Mouse (Mus musculus) liver, embryonic 15.5 days (tissue): ENCODE data around the gene A630095N17Rik. TPM values are rescaled to one million over a fixed set of nuclear protein-coding genes. Genes with fewer than 3 reads are reported as not detected.

Experiments used
- ATAC-seq: fragments of 200-750 bp; cut with Nextera tagmentation; 2 replicates; pipeline ENCODE4 v1.8.0; 2017; ENCODE audit warnings: moderate number of reproducible peaks, mild to moderate bottlenecking, moderate library complexity; ENCODE audit not compliant: insufficient read depth
- H3K27ac ChIP-seq: fragments of 300-500 bp; sonication (generic); replicated peaks from 2 replicates; pipeline ENCODE4 v1.5.1; 2015; ENCODE audit warnings: mild to moderate bottlenecking, inconsistent platforms
- H3K27me3 ChIP-seq: fragments of 300-500 bp; sonication (generic); 2 replicates; pipeline ENCODE4 v1.6.1; 2015; ENCODE audit warnings: mild to moderate bottlenecking, inconsistent platforms
- H3K36me3 ChIP-seq: fragments of 300-500 bp; sonication (generic); replicated peaks from 2 replicates; pipeline ENCODE4 v1.6.1; 2015; ENCODE audit warnings: moderate library complexity, mild to moderate bottlenecking, inconsistent platforms
- H3K4me1 ChIP-seq: fragments of 300-500 bp; sonication (generic); replicated peaks from 2 replicates; pipeline ENCODE4 v1.6.1; 2015; ENCODE audit warnings: inconsistent platforms
- H3K4me2 ChIP-seq: fragments of 300-500 bp; sonication (generic); 2 replicates; pipeline ENCODE4 v1.6.1; 2015; ENCODE audit warnings: moderate library complexity, mild to moderate bottlenecking, inconsistent platforms
- H3K4me3 ChIP-seq: fragments of 300-500 bp; sonication (generic); replicated peaks from 2 replicates; pipeline ENCODE4 v1.5.1; 2015; ENCODE audit warnings: mild to moderate bottlenecking, inconsistent platforms
- H3K9ac ChIP-seq: fragments of 300-500 bp; sonication (generic); 2 replicates; pipeline ENCODE4 v1.6.1; 2015; ENCODE audit warnings: moderate library complexity, mild to moderate bottlenecking, inconsistent platforms
- H3K9me3 ChIP-seq: fragments of 300-500 bp; sonication (generic); replicated peaks from 2 replicates; pipeline ENCODE4 v1.6.1; 2016; ENCODE audit warnings: inconsistent platforms
- WGBS: fragments of 180-500 bp; shearing (Covaris S2); methylation state at CpG from one replicate; pipeline ENCODE4 v1.1.7; 2015; ENCODE audit warnings: mixed read lengths; ENCODE audit not compliant: insufficient replicate concordance; 5-methylcytosine and 5-hydroxymethylcytosine counted together
- polyA plus RNA-seq: library from polyadenylated mRNA; unstranded; fragments of >200 nt; fragmentation: Nextera tagmentation; extraction: Ambion mirVana; gene quantifications from 2 replicates; pipeline ENCODE4 v1.2.1, GENCODE M21; 2015

The A630095N17Rik gene
- polyA plus RNA-seq, 1 experiment from 2014 or later = not detected

DNA sequence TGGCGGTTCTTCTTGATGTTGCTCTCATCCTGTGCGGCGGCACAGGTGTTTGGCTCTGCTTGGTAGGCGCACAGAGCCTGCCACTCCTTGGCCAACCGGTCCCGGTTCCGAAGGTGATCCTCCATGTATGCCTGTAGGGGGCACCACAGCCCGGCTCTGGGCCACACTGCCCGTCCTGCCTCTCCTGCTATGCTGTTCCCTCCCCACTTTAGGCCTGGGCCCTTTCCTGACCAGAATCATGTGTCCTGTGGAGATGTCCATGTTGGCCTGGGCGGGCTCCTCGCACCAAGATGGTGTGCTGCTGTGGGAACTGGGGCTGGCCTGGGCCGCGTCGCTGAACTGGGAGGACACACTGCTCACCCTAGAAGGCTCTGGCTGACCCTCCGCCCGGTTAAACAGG, 21.1 kb upstream of the A630095N17Rik start:
- Histone ChIP-seq H3K27ac (no peak overlapping the region), H3K4me3 (no peak overlapping the region), H3K4me1 (peaks cover 19% of the 10 kb centered on the region), H3K27me3 (peaks cover 6% of the 10 kb centered on the region; the same call in 1 of the 2 replicates), H3K9ac (no peak overlapping the region), H3K36me3 (no peaks in the 10 kb centered on the region), H3K4me2 (no peak overlapping the region), H3K9me3 (no peaks in the 10 kb centered on the region)
- WGBS = 74% methylated on average over 16 of the region's 16 CpGs
- ATAC-seq = 0 out of 2 replicates have a peak, but pooled peaks have one; percentile 4

DNA sequence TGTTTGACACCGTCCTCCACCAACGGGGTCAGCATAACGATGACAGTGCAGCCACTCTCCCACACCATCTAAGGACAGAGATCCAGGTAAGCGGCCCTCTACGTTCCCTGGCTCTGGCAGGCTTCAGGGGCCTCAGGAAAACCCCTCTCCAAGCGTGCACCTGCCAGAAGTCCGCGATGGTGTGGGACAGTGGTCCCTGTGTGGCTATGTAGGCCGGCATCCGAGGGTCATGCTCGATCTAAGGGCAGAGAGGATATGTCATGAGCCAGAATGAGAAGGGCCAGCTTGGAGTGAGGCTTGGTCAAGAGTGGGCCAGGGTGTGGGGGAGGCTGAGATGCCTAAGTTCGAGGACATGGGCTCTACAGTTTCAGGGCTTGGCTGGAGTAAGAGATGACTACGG, 20.4 kb upstream of the A630095N17Rik start:
- Histone ChIP-seq H3K27ac (no peak overlapping the region), H3K4me3 (no peak overlapping the region), H3K27me3 (peaks cover 6% of the 10 kb centered on the region; the same call in 1 of the 2 replicates), H3K36me3 (no peaks in the 10 kb centered on the region), H3K9ac (no peak overlapping the region), H3K4me2 (no peak overlapping the region), H3K4me1 (peaks cover 26% of the 10 kb centered on the region), H3K9me3 (no peaks in the 10 kb centered on the region)
- no peak for ATAC-seq
- WGBS = 70% methylated on average over 13 of the region's 13 CpGs

DNA sequence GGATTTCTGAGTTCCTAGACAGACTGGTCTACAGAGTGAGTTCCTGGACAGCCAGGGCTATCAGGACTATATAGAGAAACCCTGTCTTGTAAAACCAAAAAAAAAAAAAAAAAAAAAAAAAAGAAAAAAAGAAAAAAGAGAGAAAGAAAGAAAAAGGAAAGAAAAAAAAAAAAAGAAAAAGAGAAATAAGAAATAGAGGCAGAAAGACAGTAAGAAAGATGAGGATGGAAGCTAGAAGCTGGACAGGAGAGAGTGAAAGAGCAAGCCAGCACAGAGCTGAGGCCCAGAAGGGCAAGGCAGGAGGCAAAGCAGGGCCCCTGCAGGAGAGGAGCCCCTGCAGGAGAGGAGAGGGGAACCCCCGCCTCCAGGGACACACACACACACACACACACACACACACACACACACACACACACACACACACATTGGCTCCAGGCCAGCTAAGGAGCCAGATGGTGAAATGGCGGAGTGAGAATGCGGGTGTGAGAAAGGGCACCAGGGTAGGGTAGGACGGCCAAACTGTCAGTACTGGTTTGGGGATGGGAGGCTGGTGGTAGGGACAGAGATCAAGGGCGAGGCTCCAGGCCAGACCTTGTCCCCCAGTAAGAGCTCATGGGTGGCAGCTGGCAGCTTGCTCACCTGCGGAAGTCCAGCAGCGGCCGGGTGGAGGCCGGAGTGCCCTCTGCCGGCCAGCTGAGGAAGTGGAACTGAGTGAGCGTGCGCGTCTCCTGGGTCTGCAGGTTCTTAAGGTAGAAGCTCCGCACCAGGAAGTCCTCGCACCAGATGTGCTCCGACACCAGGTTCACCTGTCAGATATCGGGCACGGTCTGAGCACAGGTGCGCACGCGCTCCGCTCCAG, 19.4 kb upstream of the A630095N17Rik start:
- Histone ChIP-seq H3K4me1 (peaks cover 26% of the 10 kb centered on the region), H3K9me3 (no peaks in the 10 kb centered on the region), H3K27me3 (peaks cover 6% of the 10 kb centered on the region; the same call in 1 of the 2 replicates), H3K27ac (peak overlapping the region; percentile 57), H3K4me2 (peak overlapping the region; percentile 68), H3K4me3 (peak overlapping the region; percentile 29), H3K36me3 (no peaks in the 10 kb centered on the region), H3K9ac (peak overlapping the region; percentile 35; the same call in 1 of the 2 replicates)
- WGBS = 8% methylated on average over 21 of the region's 22 CpGs
- peak; percentile 61 for ATAC-seq

DNA sequence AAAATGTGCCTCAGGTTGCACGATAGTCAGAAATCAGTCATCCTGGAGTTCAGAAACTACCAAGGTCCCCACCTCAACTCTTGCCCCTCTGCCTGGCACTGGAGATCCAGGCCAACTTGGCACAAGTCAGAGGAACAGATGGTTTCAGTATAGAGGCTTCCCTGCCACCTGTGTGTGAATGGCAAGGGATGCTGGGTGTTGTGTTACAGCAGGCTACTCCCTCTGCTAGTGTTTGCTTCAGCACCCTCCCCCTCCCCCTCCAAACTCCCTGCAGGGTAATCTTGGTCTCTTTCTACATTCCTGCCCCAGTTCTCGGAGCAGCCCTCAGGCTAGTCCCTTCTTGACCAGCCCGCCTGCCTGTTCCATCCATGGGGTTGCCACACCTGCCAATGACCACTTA, 18.6 kb upstream of the A630095N17Rik start:
- Histone ChIP-seq H3K9ac (no peak overlapping the region), H3K9me3 (no peaks in the 10 kb centered on the region), H3K4me1 (peaks cover 26% of the 10 kb centered on the region), H3K4me3 (no peak overlapping the region), H3K36me3 (no peaks in the 10 kb centered on the region), H3K4me2 (no peak overlapping the region), H3K27ac (no peak overlapping the region), H3K27me3 (peaks cover 6% of the 10 kb centered on the region; the same call in 1 of the 2 replicates)
- 85% methylated on average over 3 of the region's 3 CpGs for WGBS
- ATAC-seq = no peak

DNA sequence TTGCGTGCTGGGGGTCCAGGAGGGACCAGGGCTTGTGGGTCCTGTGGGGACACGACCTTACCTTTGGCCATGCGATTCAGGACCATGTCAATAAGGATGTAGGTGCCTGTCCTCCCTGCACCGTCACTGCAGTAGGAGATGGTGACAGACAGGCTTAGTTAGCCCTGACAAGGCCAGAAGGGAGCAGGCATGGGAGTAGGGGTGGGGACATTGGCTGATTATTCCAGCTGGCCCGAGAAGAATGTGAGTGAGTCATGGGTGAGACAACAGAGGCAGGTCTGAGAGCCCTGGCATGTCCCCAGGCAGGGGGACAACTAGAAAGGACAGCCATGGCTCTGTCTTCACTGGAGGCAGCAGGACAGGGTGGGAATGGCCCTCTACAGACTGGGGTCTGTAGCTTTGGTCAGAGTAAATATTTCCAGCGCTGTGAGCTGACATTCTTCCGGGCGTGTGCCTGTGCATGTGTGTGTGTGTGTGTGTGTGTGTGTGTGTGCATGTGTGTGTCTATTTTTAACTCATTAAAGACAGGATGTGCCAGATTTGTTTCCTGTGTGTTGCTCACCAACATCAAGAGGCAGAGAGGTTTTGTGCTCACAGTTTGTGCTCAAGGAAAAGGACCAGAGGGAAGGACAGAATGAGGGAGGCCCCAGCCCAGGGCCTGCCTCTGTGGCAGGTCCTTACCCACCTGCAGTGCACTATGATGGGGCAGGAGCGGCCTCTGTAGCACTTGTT, 16.3 kb upstream of the A630095N17Rik start:
- Histone ChIP-seq H3K9me3 (no peaks in the 10 kb centered on the region), H3K4me3 (no peak overlapping the region), H3K9ac (no peak overlapping the region), H3K27me3 (peaks cover 6% of the 10 kb centered on the region; the same call in 1 of the 2 replicates), H3K27ac (peak overlapping the region; percentile 29; the same call in 1 of the 2 replicates), H3K36me3 (peaks cover 15% of the 10 kb centered on the region), H3K4me2 (no peak overlapping the region), H3K4me1 (peaks cover 30% of the 10 kb centered on the region)
- 51% methylated on average over 9 of the region's 9 CpGs for WGBS
- no peak for ATAC-seq

DNA sequence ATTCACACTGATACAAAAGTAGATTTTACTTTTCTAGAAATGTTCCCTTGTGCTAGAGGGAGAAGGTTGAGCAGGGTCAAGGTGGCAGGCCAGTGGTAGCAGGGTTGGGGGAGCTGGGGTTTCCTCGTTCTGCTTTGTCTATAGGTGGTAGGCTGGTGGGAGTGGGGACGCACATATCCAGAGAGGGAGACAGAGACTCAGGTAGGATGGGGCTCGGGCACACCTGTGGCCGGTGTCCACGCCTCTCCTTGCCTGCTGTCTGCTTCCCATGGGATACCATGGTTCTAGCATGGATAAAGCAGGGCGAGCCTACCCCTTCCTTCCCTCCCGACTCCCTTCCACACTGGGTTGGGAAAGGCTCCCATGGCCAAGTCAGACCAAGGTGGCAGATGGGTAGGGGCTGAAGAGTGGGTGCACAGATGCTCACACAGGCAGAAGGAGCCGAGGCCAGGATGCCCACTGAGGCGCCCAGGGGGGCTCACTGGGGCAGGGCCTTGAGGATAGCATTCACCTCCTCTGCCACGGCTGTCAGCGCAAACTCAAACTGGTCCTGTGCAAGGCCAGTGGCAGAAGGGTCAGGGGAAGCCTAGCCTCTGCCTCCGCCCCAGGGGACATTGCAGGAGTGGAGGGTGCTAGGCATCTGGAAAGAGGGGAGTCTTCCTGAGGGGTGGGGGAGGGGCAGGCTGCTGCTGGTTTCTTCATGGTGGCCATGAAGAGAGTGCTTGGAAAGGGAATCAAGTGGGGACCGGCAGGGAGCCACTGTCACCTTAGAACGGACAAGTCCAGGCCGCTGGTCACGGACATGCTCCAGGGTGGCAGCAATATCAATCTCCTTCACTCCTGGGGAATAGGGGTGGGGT, 15.4 kb upstream of the A630095N17Rik start:
- H3K4me1 ChIP-seq = peaks cover 30% of the 10 kb centered on the region
- H3K4me3 ChIP-seq = no peak overlapping the region
- H3K9me3 ChIP-seq = no peaks in the 10 kb centered on the region
- no peak for ATAC-seq
- no peak overlapping the region for H3K27ac ChIP-seq
- 78% methylated on average over 16 of the region's 16 CpGs for WGBS
- no peak overlapping the region for H3K4me2 ChIP-seq
- H3K27me3 ChIP-seq = 0 out of 2 replicates have a peak, but pooled peaks cover 2% of the 10 kb centered on the region
- H3K36me3 ChIP-seq = peaks cover 18% of the 10 kb centered on the region
- no peak overlapping the region for H3K9ac ChIP-seq

DNA sequence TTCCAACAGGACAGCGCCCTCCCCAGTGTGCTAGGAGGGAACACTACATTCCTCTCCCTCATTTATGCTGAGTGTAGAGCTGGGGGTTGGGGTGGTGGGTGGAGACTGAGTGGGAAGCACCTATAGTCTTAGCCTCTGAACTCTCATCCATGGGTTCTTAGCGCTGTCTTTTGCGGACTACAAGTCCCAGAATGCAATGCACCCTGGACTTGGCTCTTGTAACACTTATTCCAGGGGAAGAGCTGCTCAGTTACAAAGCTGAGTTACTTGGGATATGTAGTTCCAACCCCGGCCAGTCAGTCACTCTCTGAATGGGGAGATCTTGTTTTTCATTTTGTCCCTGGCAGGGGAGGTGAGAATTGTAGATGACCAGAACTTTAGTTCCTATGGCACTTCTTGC, 12.9 kb upstream of the A630095N17Rik start:
- Histone ChIP-seq H3K9ac (no peak overlapping the region), H3K4me3 (no peak overlapping the region), H3K36me3 (peaks cover 32% of the 10 kb centered on the region), H3K27ac (no peak overlapping the region), H3K4me2 (no peak overlapping the region), H3K27me3 (no peaks in the 10 kb centered on the region), H3K9me3 (no peaks in the 10 kb centered on the region), H3K4me1 (peaks cover 18% of the 10 kb centered on the region)
- WGBS = 31% methylated on average over 4 of the region's 4 CpGs
- ATAC-seq = peak; percentile 29

DNA sequence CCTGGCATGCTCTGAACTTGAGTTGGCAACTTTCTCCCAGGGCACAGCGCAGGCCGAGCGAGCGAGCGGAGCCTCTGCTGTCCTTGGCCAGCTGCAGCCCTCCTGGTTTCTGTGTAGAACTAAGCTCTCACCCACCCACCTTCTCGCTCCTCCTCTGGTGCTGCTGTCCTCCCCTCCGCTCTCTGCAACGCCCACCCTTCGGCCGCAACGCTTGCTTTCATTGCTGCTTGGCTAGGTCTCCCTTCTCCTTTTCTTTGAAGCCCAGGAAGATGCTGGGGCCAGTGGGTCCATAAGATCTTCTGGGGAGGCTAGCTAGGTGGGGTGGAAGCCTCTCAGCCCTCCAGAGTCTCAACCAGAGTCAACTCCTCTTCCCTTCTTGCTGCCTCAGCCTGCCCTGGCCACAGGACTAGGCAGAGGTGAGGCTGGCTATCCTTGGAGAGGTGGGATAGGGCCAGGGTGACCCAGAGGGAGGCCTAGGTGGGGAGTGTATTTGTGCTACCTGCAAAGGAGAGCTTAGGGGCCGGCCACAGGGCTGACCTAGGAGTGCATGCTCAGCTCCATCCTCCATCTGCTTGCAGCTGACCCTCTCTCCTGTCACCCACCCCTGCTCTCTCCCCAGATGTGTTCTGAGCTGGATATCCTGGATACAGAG, 12.4 kb upstream of the A630095N17Rik start:
- Histone ChIP-seq H3K4me1 (peaks cover 18% of the 10 kb centered on the region), H3K4me2 (no peak overlapping the region), H3K4me3 (no peak overlapping the region), H3K9ac (no peak overlapping the region), H3K27ac (no peak overlapping the region), H3K27me3 (no peaks in the 10 kb centered on the region), H3K36me3 (peaks cover 36% of the 10 kb centered on the region), H3K9me3 (no peaks in the 10 kb centered on the region)
- WGBS = 82% methylated on average over 12 of the region's 12 CpGs
- no peak; the same call in 1 of the 2 replicates for ATAC-seq

DNA sequence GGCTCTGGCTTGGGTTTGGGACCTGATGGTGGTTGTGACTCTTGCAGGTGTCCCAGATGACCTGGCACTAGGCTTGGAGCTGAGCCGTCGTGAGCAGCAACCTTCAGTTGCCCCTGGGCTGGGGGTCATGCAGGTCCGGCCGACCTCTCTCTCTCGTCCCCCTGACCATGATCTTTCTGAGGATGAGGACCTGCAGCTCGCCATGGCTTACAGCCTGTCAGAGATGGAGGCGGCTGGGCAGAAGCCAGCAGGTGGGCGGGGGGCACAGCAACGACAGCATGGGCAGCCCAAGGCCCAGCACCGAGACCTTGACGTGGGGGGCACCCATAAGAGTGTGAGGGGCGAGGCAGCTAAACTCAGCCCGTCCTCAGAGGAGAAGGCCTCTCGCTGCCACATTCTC, 11.5 kb upstream of the A630095N17Rik start:
- no peak overlapping the region for H3K4me2 ChIP-seq
- H3K4me3 ChIP-seq = no peak overlapping the region
- ATAC-seq = no peak
- H3K9me3 ChIP-seq = no peaks in the 10 kb centered on the region
- no peak overlapping the region for H3K9ac ChIP-seq
- no peak overlapping the region for H3K27ac ChIP-seq
- 82% methylated on average over 14 of the region's 14 CpGs for WGBS
- peaks cover 26% of the 10 kb centered on the region for H3K4me1 ChIP-seq
- no peaks in the 10 kb centered on the region for H3K27me3 ChIP-seq
- peaks cover 40% of the 10 kb centered on the region for H3K36me3 ChIP-seq

DNA sequence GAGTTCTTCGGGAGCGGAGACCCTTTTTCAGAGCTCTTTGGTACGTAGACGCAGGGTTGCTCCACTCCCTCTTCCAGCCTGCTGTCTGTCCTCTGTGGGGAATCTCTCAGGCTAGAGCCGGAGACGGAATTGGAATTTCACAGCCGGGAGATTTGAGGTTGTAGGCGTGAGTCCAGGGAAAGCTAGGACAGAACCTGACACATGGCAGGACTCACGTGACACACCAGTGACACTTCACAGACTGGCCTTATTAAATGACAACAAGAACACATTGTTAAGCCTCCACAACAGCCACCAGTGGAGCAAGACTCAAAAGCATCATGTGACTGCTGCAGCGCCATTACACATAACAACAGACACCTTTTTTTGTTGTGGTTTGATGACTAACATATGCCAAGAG, 7.7 kb upstream of the A630095N17Rik start:
- no peak for ATAC-seq
- H3K27ac ChIP-seq = peak overlapping the region; percentile 15; the same call in 1 of the 2 replicates
- H3K4me2 ChIP-seq = no peak overlapping the region
- peaks cover 51% of the 10 kb centered on the region for H3K4me1 ChIP-seq
- peaks cover 39% of the 10 kb centered on the region for H3K36me3 ChIP-seq
- WGBS = 89% methylated on average over 10 of the region's 10 CpGs
- H3K27me3 ChIP-seq = no peaks in the 10 kb centered on the region
- H3K9ac ChIP-seq = no peak overlapping the region
- H3K4me3 ChIP-seq = no peak overlapping the region
- no peaks in the 10 kb centered on the region for H3K9me3 ChIP-seq
